Mouse (Mus musculus): Measurements from ENCODE around the gene Ccl22.

DNA sequence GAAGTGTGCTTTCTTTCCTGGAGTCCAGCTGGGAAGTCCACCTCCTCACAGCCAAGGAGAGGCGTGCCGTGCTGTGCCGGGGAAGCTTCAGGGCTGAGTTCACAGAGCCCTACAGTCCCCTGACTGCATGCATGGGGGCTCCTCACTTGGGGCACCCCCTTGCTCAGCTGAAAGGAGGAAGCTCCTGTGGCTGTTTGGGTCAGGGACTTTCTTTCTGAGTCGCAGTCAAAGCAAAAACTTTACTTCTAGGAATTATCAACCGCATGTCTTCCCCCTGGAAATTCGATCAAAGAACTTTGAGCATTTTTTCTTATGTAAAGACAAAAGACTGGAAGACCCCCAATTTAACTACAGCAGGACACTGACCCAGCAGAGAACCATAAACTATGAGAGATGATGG, 5.6 kb upstream of the Ccl22 start:
- TF ChIP-seq HCFC1 (IDR thresholded peaks at IDR 0.05; ENCODE audit: borderline replicate concordance, insufficient read depth, low read length): no peak
- no peak for TF ChIP-seq ZC3H11A (IDR thresholded peaks at IDR 0.05; ENCODE audit: borderline replicate concordance, low read depth, low read length)

Data from ES-E14 (cell line).